Mouse (Mus musculus) midbrain, embryonic 15.5 days (tissue): Measurements from ENCODE around the gene Il6st. TPM values are rescaled to one million over a fixed set of nuclear protein-coding genes. Genes with fewer than 3 reads are reported as not detected.
A peak's percentile ranks its signal among the peaks of the same experiment; 100 is the strongest.

Source experiments
- ATAC-seq: fragments of 200-750 bp; cut with Nextera tagmentation; replicated peaks from 2 replicates; pipeline ENCODE4 v1.8.0; 2017; ENCODE audit warnings: moderate TSS enrichment
- H3K27ac ChIP-seq: fragments of 300-500 bp; sonication (generic); 2 replicates; pipeline ENCODE4 v1.5.1; 2015; ENCODE audit warnings: mild to moderate bottlenecking, inconsistent platforms
- H3K27me3 ChIP-seq: fragments of 300-500 bp; sonication (generic); replicated peaks from 2 replicates; pipeline ENCODE4 v1.6.1; 2015; ENCODE audit warnings: inconsistent platforms
- H3K36me3 ChIP-seq: fragments of 300-500 bp; sonication (generic); replicated peaks from 2 replicates; pipeline ENCODE4 v1.6.1; 2015; ENCODE audit warnings: inconsistent platforms
- H3K4me1 ChIP-seq: fragments of 300-500 bp; sonication (generic); 2 replicates; pipeline ENCODE4 v1.6.1; 2015; ENCODE audit warnings: inconsistent platforms
- H3K4me2 ChIP-seq: fragments of 300-500 bp; sonication (generic); 2 replicates; pipeline ENCODE4 v1.6.1; 2015; ENCODE audit warnings: inconsistent platforms, mild to moderate bottlenecking, moderate library complexity
- H3K4me3 ChIP-seq: fragments of 300-500 bp; sonication (generic); 2 replicates; pipeline ENCODE4 v1.5.1; 2015; ENCODE audit warnings: mild to moderate bottlenecking, inconsistent platforms
- H3K9ac ChIP-seq: fragments of 300-500 bp; sonication (generic); 2 replicates; pipeline ENCODE4 v1.6.1; 2015; ENCODE audit warnings: mild to moderate bottlenecking, inconsistent platforms
- H3K9me3 ChIP-seq: fragments of 300-500 bp; sonication (generic); 2 replicates; pipeline ENCODE4 v1.6.1; 2016; ENCODE audit warnings: inconsistent platforms
- WGBS: fragments of 180-500 bp; shearing (Covaris S2); methylation state at CpG from one replicate; pipeline ENCODE4 v1.1.7; 2015; ENCODE audit warnings: mixed read lengths; 5-methylcytosine and 5-hydroxymethylcytosine counted together
- polyA plus RNA-seq: library from polyadenylated mRNA; unstranded; fragments of >200 nt; fragmentation: Nextera tagmentation; extraction: Ambion mirVana; gene quantifications from 2 replicates; pipeline ENCODE4 v1.2.1, GENCODE M21; 2015

The Il6st gene
- polyA plus RNA-seq, 1 experiment from 2014 or later, result 20.9 TPM

GRCm38 (mm10) chr13:112522261-112522660 lies 58.4 kb downstream of the Il6st start:
- WGBS, result 64% methylated on average over 6 of the region's 6 CpGs
- H3K9me3 ChIP-seq, result 0 out of 2 replicates have a peak, but pooled peaks cover 5% of the 10 kb centered on the region
- H3K4me1 ChIP-seq, result no peaks in the 10 kb centered on the region
- H3K4me2 ChIP-seq, result no peak overlapping the region
- no peak for ATAC-seq
- no peak overlapping the region for H3K27ac ChIP-seq
- no peak overlapping the region for H3K9ac ChIP-seq
- no peaks in the 10 kb centered on the region for H3K36me3 ChIP-seq
- H3K27me3 ChIP-seq, result no peaks in the 10 kb centered on the region
- H3K4me3 ChIP-seq, result no peak overlapping the region

GRCm38 (mm10) chr13:112522896-112523295 lies 59.0 kb downstream of the Il6st start:
- Histone ChIP-seq H3K27me3 (no peaks in the 10 kb centered on the region), H3K36me3 (no peaks in the 10 kb centered on the region), H3K4me3 (no peak overlapping the region), H3K27ac (no peak overlapping the region), H3K9ac (no peak overlapping the region), H3K9me3 (0 out of 2 replicates have a peak, but pooled peaks cover 5% of the 10 kb centered on the region), H3K4me2 (no peak overlapping the region), H3K4me1 (no peaks in the 10 kb centered on the region)
- WGBS, result 85% methylated on average over 3 of the region's 3 CpGs
- no peak for ATAC-seq

GRCm38 (mm10) chr13:112523346-112523970 lies 59.6 kb downstream of the Il6st start:
- 95% methylated on average over 10 of the region's 10 CpGs for WGBS
- H3K4me1 ChIP-seq, result no peaks in the 10 kb centered on the region
- no peak for ATAC-seq
- no peak overlapping the region for H3K4me2 ChIP-seq
- H3K9me3 ChIP-seq, result no peaks in the 10 kb centered on the region
- H3K36me3 ChIP-seq, result no peaks in the 10 kb centered on the region
- H3K9ac ChIP-seq, result no peak overlapping the region
- H3K4me3 ChIP-seq, result no peak overlapping the region
- no peak overlapping the region for H3K27ac ChIP-seq
- H3K27me3 ChIP-seq, result no peaks in the 10 kb centered on the region

- Histone ChIP-seq H3K9me3 (no peaks in the 10 kb centered on the region), H3K4me2 (no peak overlapping the region), H3K4me1 (no peaks in the 10 kb centered on the region), H3K27ac (no peak overlapping the region), H3K9ac (no peak overlapping the region), H3K4me3 (no peak overlapping the region), H3K27me3 (no peaks in the 10 kb centered on the region), H3K36me3 (no peaks in the 10 kb centered on the region)
- WGBS, result 55% methylated on average over 1 of the region's 1 CpGs
- no peak for ATAC-seq
Observed at GRCm38 (mm10) chr13:112527186-112527585, 63.3 kb downstream of the Il6st start.

- H3K36me3 ChIP-seq, result no peaks in the 10 kb centered on the region
- H3K4me2 ChIP-seq, result no peak overlapping the region
- H3K4me3 ChIP-seq, result no peak overlapping the region
- H3K27ac ChIP-seq, result no peak overlapping the region
- H3K4me1 ChIP-seq, result no peaks in the 10 kb centered on the region
- H3K9me3 ChIP-seq, result no peaks in the 10 kb centered on the region
- H3K27me3 ChIP-seq, result no peaks in the 10 kb centered on the region
- 35% methylated on average over 3 of the region's 3 CpGs for WGBS
- no peak overlapping the region for H3K9ac ChIP-seq
- peak; percentile 79 for ATAC-seq
Observed at GRCm38 (mm10) chr13:112529893-112530292, 66.0 kb downstream of the Il6st start.

DNA sequence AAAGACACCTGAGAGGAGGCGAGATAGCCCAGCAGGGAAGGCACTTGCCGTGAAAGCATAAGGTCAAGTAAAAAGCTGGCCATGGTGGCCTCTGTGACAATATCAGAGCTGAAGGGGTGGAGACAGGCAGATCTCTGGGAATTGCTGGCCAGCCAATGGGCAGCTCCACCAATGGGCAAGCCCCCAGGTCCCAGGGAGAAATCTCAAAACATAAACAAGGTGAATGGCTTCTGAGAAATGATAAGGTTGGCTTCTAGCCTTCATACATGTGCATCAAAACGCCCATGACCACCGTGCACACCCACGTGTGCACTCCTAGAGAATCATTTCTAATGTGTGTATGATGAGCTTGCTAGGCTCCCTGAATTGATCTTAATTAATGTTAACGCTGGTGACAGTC lies 68.4 kb downstream of the Il6st start:
- Histone ChIP-seq H3K4me3 (no peak overlapping the region), H3K36me3 (no peaks in the 10 kb centered on the region), H3K9ac (no peak overlapping the region), H3K9me3 (no peaks in the 10 kb centered on the region), H3K27me3 (no peaks in the 10 kb centered on the region), H3K4me1 (no peaks in the 10 kb centered on the region), H3K27ac (no peak overlapping the region), H3K4me2 (no peak overlapping the region)
- ATAC-seq, result no peak
- 88% methylated on average over 6 of the region's 6 CpGs for WGBS

GRCm38 (mm10) chr13:112533556-112533955 lies 69.7 kb downstream of the Il6st start:
- Histone ChIP-seq H3K4me2 (no peak overlapping the region), H3K4me3 (no peak overlapping the region), H3K27me3 (no peaks in the 10 kb centered on the region), H3K9ac (no peak overlapping the region), H3K4me1 (no peaks in the 10 kb centered on the region), H3K36me3 (no peaks in the 10 kb centered on the region), H3K9me3 (no peaks in the 10 kb centered on the region), H3K27ac (no peak overlapping the region)
- 64% methylated on average over 9 of the region's 9 CpGs for WGBS
- ATAC-seq, result no peak

DNA sequence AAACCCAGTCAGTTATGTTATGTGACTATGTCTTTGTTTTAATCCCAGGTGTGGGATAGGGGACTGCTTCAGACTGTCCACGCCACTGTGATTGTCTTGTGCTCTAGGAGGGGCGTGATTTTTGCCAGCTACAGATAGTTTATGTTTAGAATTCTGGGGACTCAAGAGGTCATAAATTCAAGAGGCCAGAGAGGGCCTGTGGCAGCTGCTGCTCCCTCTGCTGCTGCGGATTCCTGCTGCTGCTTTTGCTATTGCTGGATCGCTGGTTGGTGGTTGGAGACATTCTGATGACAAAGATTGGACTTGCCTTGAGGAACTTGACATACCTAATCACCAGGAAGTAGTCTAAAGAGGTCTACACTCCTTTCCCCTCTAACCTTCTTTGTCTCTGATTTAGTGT lies 72.7 kb downstream of the Il6st start:
- no peak overlapping the region for H3K27ac ChIP-seq
- H3K4me1 ChIP-seq, result no peaks in the 10 kb centered on the region
- no peak overlapping the region for H3K4me3 ChIP-seq
- 87% methylated on average over 4 of the region's 4 CpGs for WGBS
- no peaks in the 10 kb centered on the region for H3K27me3 ChIP-seq
- H3K9ac ChIP-seq, result no peak overlapping the region
- no peaks in the 10 kb centered on the region for H3K9me3 ChIP-seq
- no peak for ATAC-seq
- no peak overlapping the region for H3K4me2 ChIP-seq
- no peaks in the 10 kb centered on the region for H3K36me3 ChIP-seq

- H3K27me3 ChIP-seq, result no peaks in the 10 kb centered on the region
- no peaks in the 10 kb centered on the region for H3K9me3 ChIP-seq
- no peak for ATAC-seq
- H3K36me3 ChIP-seq, result no peaks in the 10 kb centered on the region
- no peak overlapping the region for H3K27ac ChIP-seq
- no peak overlapping the region for H3K4me3 ChIP-seq
- H3K9ac ChIP-seq, result no peak overlapping the region
- H3K4me2 ChIP-seq, result no peak overlapping the region
- no peaks in the 10 kb centered on the region for H3K4me1 ChIP-seq
- WGBS, result 96% methylated on average over 7 of the region's 7 CpGs
Observed at GRCm38 (mm10) chr13:112537065-112537464, 73.2 kb downstream of the Il6st start.

DNA sequence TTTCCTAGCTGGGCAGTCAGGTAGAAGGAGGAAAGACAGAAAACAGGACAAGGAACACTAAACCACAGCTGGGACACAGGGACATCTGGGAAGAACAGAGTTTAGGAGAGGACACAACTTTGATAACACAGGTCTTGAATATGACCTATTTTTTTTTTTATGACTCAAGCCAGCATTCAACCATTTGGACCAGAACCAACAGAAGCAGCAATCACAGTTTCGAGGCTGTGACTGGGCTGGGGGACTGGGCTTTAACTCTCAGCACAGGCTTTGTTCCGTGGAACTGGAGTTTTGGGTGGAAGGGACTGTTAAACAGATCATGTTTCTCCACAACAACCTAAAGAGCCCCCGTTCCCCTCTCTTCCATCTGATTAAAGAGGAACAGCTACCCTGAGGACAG lies 76.7 kb downstream of the Il6st start:
- ATAC-seq, result no peak
- H3K9me3 ChIP-seq, result no peaks in the 10 kb centered on the region
- no peak overlapping the region for H3K4me3 ChIP-seq
- no peak overlapping the region for H3K9ac ChIP-seq
- H3K36me3 ChIP-seq, result no peaks in the 10 kb centered on the region
- no peak overlapping the region for H3K27ac ChIP-seq
- 77% methylated on average over 3 of the region's 3 CpGs for WGBS
- no peaks in the 10 kb centered on the region for H3K4me1 ChIP-seq
- H3K27me3 ChIP-seq, result no peaks in the 10 kb centered on the region
- H3K4me2 ChIP-seq, result no peak overlapping the region

DNA sequence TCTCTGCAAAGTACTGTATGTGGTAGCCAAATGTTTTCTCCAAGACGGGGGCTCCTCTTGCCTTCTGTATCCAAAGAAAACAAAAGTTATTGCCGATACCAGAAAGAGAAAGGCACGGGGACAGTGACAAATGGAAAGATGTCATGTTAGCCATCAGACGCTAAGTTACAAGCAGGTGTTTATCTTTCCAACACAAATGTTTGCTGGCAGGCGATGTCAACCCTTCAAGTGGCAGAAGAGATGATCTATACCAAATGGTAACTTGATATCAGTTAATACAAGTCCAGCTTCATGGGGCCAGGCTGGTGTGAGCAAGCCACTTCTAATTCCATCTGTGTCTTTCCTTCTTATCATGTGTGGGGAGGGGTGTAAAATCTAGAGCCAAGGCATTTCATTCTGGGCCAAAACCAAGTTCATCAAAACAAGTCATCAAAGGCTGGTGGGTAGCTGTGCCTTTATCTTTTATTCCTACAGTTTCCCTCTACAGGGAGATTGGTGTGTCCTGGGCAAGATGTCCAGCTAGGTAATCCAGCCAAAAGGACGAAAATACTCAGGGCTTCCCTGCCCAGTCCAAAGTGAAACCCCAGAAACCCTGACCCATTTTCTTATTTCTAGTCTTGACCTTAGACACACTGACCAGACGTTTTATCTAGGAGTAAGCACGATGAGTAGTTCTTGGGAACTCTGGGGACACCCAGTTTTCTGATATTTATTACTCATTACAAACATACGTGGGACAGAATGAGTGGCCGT lies 77.5 kb downstream of the Il6st start:
- WGBS, result 89% methylated on average over 10 of the region's 10 CpGs
- Histone ChIP-seq H3K27me3 (no peaks in the 10 kb centered on the region), H3K9me3 (no peaks in the 10 kb centered on the region), H3K36me3 (no peaks in the 10 kb centered on the region), H3K9ac (no peak overlapping the region), H3K4me3 (no peak overlapping the region), H3K4me2 (no peak overlapping the region), H3K27ac (no peak overlapping the region), H3K4me1 (no peaks in the 10 kb centered on the region)
- no peak for ATAC-seq

- no peak overlapping the region for H3K27ac ChIP-seq
- WGBS, result 90% methylated on average over 7 of the region's 7 CpGs
- no peaks in the 10 kb centered on the region for H3K9me3 ChIP-seq
- H3K27me3 ChIP-seq, result no peaks in the 10 kb centered on the region
- no peak for ATAC-seq
- H3K4me2 ChIP-seq, result no peak overlapping the region
- H3K4me3 ChIP-seq, result no peak overlapping the region
- no peak overlapping the region for H3K9ac ChIP-seq
- H3K4me1 ChIP-seq, result no peaks in the 10 kb centered on the region
- no peaks in the 10 kb centered on the region for H3K36me3 ChIP-seq
Observed at GRCm38 (mm10) chr13:112551641-112552548, 88.0 kb downstream of the Il6st start.
